Mouse (Mus musculus) MEL (cell line): ENCODE measurements at regions not wholly inside any gene's neighbourhood (a gene's known extent, or its start where the extent isn't known, plus 50 kb on each side); places are given as distances from the start of the nearest gene placed in this dataset.

ENCODE experiments used
- CTCF ChIP-seq, 3 experiments: IDR thresholded peaks in 2 of 3; conservative IDR thresholded peaks in 1 of 3; 2 replicates each; pipeline ENCODE4 v1.5.1; 2011 to 2012; ENCODE audit warnings: low read length in 3 of 3, low read depth in 2 of 3, mild to moderate bottlenecking in 2 of 3, improper control_type of control experiment in 1 of 3, inconsistent platforms in 1 of 3, mixed read lengths in 1 of 3, moderate library complexity in 1 of 3; ENCODE audit not compliant: control insufficient read depth in 1 of 3, insufficient read depth in 1 of 3, poor library complexity in 1 of 3, severe bottlenecking in 1 of 3
- MAX ChIP-seq: IDR thresholded peaks from 2 replicates; pipeline ENCODE4 v1.6.1; 2011; ENCODE audit warnings: low read length, improper control_type of control experiment
- MAZ ChIP-seq: IDR thresholded peaks from 2 replicates; pipeline ENCODE4 v1.6.1; 2012; ENCODE audit warnings: low read depth, mild to moderate bottlenecking, inconsistent platforms, low read length, improper control_type of control experiment
- POLR2A ChIP-seq, 2 experiments: IDR thresholded peaks; 2 replicates each; pipeline ENCODE4 v1.6.1; 2011 to 2012; ENCODE audit warnings: low read length in 2 of 2, mild to moderate bottlenecking in 2 of 2, control low read depth in 1 of 2, improper control_type of control experiment in 1 of 2, low read depth in 1 of 2, moderate library complexity in 1 of 2; ENCODE audit not compliant: control insufficient read depth in 1 of 2, insufficient read depth in 1 of 2, poor library complexity in 1 of 2
- USF1 ChIP-seq: IDR thresholded peaks from 2 replicates; pipeline ENCODE4 v1.6.1; 2014; ENCODE audit warnings: low read depth, mild to moderate bottlenecking, inconsistent platforms, low read length, improper control_type of control experiment, moderate library complexity
- ZMIZ1 ChIP-seq: IDR thresholded peaks from 2 replicates; pipeline ENCODE4 v1.6.1; 2012; ENCODE audit warnings: low read depth, mild to moderate bottlenecking, inconsistent platforms, low read length, improper control_type of control experiment, moderate library complexity

DNA sequence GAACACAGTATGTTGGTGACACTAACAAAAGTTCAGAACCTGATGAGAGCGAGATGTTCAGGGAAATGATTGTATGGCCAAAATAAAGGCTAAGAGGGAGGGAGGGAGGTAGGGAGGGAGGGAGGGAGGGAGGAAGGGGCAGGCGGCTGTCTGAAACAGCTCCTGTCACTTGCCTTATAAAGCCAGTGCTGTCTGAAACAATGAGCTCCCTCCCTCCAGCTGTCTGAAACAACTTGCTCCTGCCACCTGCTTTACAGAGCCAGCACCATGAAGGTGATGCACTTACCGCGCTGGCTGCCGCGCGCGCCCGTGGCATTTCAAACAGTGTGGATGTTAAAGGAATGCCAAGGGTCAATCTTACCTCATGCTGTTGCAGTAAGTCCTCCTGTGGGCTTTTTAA lies 571.9 kb downstream of the 1700064H15Rik start:
- no peak for TF ChIP-seq MAZ
- TF ChIP-seq CTCF (IDR thresholded peaks at IDR 0.05 in 2 of 3, conservative IDR thresholded peaks at IDR 0.05 in 1 of 3; ENCODE audit: control insufficient read depth in 1 of 3, insufficient read depth in 1 of 3, low read depth in 2 of 3, low read length in 3 of 3, poor library complexity in 1 of 3, severe bottlenecking in 1 of 3): no peak
- no peak for TF ChIP-seq MAX
- TF ChIP-seq USF1: no peak
- no peak for TF ChIP-seq POLR2A (IDR thresholded peaks at IDR 0.05; ENCODE audit: control insufficient read depth in 1 of 2, insufficient read depth in 1 of 2, low read depth in 1 of 2, low read length in 2 of 2, poor library complexity in 1 of 2)
- no peak for TF ChIP-seq ZMIZ1
